Mouse (Mus musculus) heart, embryonic 16.5 days (tissue): Measurements from ENCODE around the gene Cabp2. TPM values are rescaled to one million over a fixed set of nuclear protein-coding genes. Genes with fewer than 3 reads are reported as not detected.
"Not testable (repeated sequence)": the region's sequence is repeated elsewhere in the genome, so short reads cannot be mapped to it uniquely, and the experiment has no call there.

Experiments used
- ATAC-seq: fragments of 200-750 bp; cut with Nextera tagmentation; replicated peaks from 2 replicates; pipeline ENCODE4 v1.8.0; 2017; ENCODE audit warnings: moderate number of reproducible peaks; ENCODE audit not compliant: insufficient read depth, low FRiP score; ENCODE audit errors: extremely low read depth
- H3K27ac ChIP-seq: fragments of 300-500 bp; sonication (generic); 2 replicates; pipeline ENCODE4 v1.5.1; 2014; ENCODE audit warnings: mild to moderate bottlenecking, low read length, control low read depth, moderate library complexity
- H3K27me3 ChIP-seq: fragments of 300-500 bp; sonication (generic); 2 replicates; pipeline ENCODE4 v1.6.1; 2014; ENCODE audit warnings: low read length, mixed read lengths; ENCODE audit not compliant: control insufficient read depth, insufficient read depth
- H3K36me3 ChIP-seq: fragments of 300-500 bp; sonication (generic); 2 replicates; pipeline ENCODE4 v1.6.1; 2014; ENCODE audit not compliant: control insufficient read depth, insufficient read depth
- H3K4me1 ChIP-seq: fragments of 300-500 bp; sonication (generic); 2 replicates; pipeline ENCODE4 v1.6.1; 2014; ENCODE audit warnings: low read length, mixed read lengths; ENCODE audit not compliant: control insufficient read depth, insufficient read depth
- H3K4me2 ChIP-seq: fragments of 300-500 bp; sonication (generic); 2 replicates; pipeline ENCODE4 v1.6.1; 2014; ENCODE audit warnings: low read depth, mild to moderate bottlenecking, control low read depth, low read length
- H3K4me3 ChIP-seq: fragments of 300-500 bp; sonication (generic); 2 replicates; pipeline ENCODE4 v1.5.1; 2014; ENCODE audit warnings: mild to moderate bottlenecking, control low read depth, low read length
- H3K9ac ChIP-seq: fragments of 300-500 bp; sonication (generic); 2 replicates; pipeline ENCODE4 v1.6.1; 2014; ENCODE audit warnings: low read length, control low read depth
- H3K9me3 ChIP-seq: fragments of 300-500 bp; sonication (generic); replicated peaks from 2 replicates; pipeline ENCODE4 v1.6.1; 2016; ENCODE audit warnings: low read length; ENCODE audit not compliant: control insufficient read depth
- WGBS: fragments of 180-500 bp; shearing (Covaris S2); extraction: QIAGEN DNeasy Blood & Tissue Kit; methylation state at CpG from one replicate; pipeline ENCODE4 v1.1.7; 2014; 5-methylcytosine and 5-hydroxymethylcytosine counted together
- polyA plus RNA-seq: library from polyadenylated mRNA; unstranded; fragments of >200 nt; fragmentation: Nextera tagmentation; extraction: Ambion mirVana; gene quantifications from 2 replicates; pipeline ENCODE4 v1.2.1, GENCODE M21; 2015

Gene Cabp2
- polyA plus RNA-seq, 1 experiment from 2014 or later: not detected

GRCm38 (mm10) chr19:4126759-4127495 is 45.5 kb downstream of the Cabp2 start:
- ATAC-seq: no peak
- Histone ChIP-seq H3K9me3 (no peaks in the 10 kb centered on the region), H3K4me1 (peaks cover 22% of the 10 kb centered on the region), H3K27ac (peak overlapping the region; percentile 25; the same call in 1 of the 2 replicates), H3K36me3 (peaks cover 11% of the 10 kb centered on the region), H3K4me2 (peak overlapping the region; percentile 72), H3K27me3 (no peaks in the 10 kb centered on the region), H3K4me3 (peak overlapping the region; percentile 67), H3K9ac (peak overlapping the region; percentile 78)
- 53% methylated on average over 7 of the region's 7 CpGs for WGBS

GRCm38 (mm10) chr19:4129462-4129861 is 48.1 kb downstream of the Cabp2 start:
- ATAC-seq: no peak
- Histone ChIP-seq H3K27ac (peak overlapping the region; percentile 49; the same call in 1 of the 2 replicates), H3K4me1 (peaks cover 22% of the 10 kb centered on the region), H3K27me3 (no peaks in the 10 kb centered on the region), H3K9ac (no peak overlapping the region), H3K4me3 (no peak overlapping the region), H3K9me3 (no peaks in the 10 kb centered on the region), H3K36me3 (peaks cover 17% of the 10 kb centered on the region), H3K4me2 (no peak overlapping the region)
- WGBS: 87% methylated on average over 7 of the region's 7 CpGs

GRCm38 (mm10) chr19:4130106-4130505 is 48.7 kb downstream of the Cabp2 start:
- Histone ChIP-seq H3K36me3 (peaks cover 17% of the 10 kb centered on the region), H3K4me1 (peaks cover 21% of the 10 kb centered on the region), H3K27ac (peak overlapping the region; percentile 49), H3K27me3 (no peaks in the 10 kb centered on the region), H3K9ac (no peak overlapping the region), H3K4me3 (no peak overlapping the region), H3K4me2 (no peak overlapping the region), H3K9me3 (no peaks in the 10 kb centered on the region)
- no peak for ATAC-seq
- 65% methylated on average over 4 of the region's 4 CpGs for WGBS

GRCm38 (mm10) chr19:4131075-4131474 is 49.7 kb downstream of the Cabp2 start:
- no peaks in the 10 kb centered on the region for H3K9me3 ChIP-seq
- H3K27ac ChIP-seq: no peak overlapping the region
- peaks cover 19% of the 10 kb centered on the region for H3K4me1 ChIP-seq
- no peak overlapping the region for H3K9ac ChIP-seq
- ATAC-seq: no peak
- 80% methylated on average over 5 of the region's 5 CpGs for WGBS
- no peaks in the 10 kb centered on the region for H3K27me3 ChIP-seq
- no peak overlapping the region for H3K4me2 ChIP-seq
- no peak overlapping the region for H3K4me3 ChIP-seq
- peaks cover 17% of the 10 kb centered on the region for H3K36me3 ChIP-seq

GRCm38 (mm10) chr19:4131768-4132167 is 50.4 kb downstream of the Cabp2 start:
- WGBS: 85% methylated on average over 2 of the region's 2 CpGs
- Histone ChIP-seq H3K9ac (no peak overlapping the region), H3K36me3 (peaks cover 17% of the 10 kb centered on the region), H3K27ac (no peak overlapping the region), H3K4me1 (peaks cover 15% of the 10 kb centered on the region), H3K27me3 (no peaks in the 10 kb centered on the region), H3K9me3 (no peaks in the 10 kb centered on the region), H3K4me3 (no peak overlapping the region), H3K4me2 (no peak overlapping the region)
- no peak for ATAC-seq

GRCm38 (mm10) chr19:4134354-4134753 is 53.0 kb downstream of the Cabp2 start:
- WGBS: 79% methylated on average over 4 of the region's 4 CpGs
- H3K4me3 ChIP-seq: no peak overlapping the region
- H3K4me2 ChIP-seq: no peak overlapping the region
- no peaks in the 10 kb centered on the region for H3K9me3 ChIP-seq
- no peaks in the 10 kb centered on the region for H3K27me3 ChIP-seq
- no peak overlapping the region for H3K27ac ChIP-seq
- no peak for ATAC-seq
- peaks cover 9% of the 10 kb centered on the region; the same call in 1 of the 2 replicates for H3K36me3 ChIP-seq
- H3K9ac ChIP-seq: no peak overlapping the region
- H3K4me1 ChIP-seq: peaks cover 11% of the 10 kb centered on the region

GRCm38 (mm10) chr19:4135229-4135962 is 54.0 kb downstream of the Cabp2 start:
- H3K4me2 ChIP-seq, H3K27me3 ChIP-seq, H3K9ac ChIP-seq, ATAC-seq, H3K4me1 ChIP-seq, H3K9me3 ChIP-seq, H3K27ac ChIP-seq, H3K36me3 ChIP-seq, H3K4me3 ChIP-seq: not testable (repeated sequence)
- 79% methylated on average over 6 of the region's 6 CpGs for WGBS

- H3K27me3 ChIP-seq, ATAC-seq, H3K9me3 ChIP-seq, H3K9ac ChIP-seq, H3K36me3 ChIP-seq, H3K4me1 ChIP-seq, H3K27ac ChIP-seq, H3K4me3 ChIP-seq, H3K4me2 ChIP-seq: not testable (repeated sequence)
- 14% methylated on average over 8 of the region's 8 CpGs for WGBS
These were observed 54.6 kb downstream of the Cabp2 start for GRCm38 (mm10) chr19:4135963-4136345.

GRCm38 (mm10) chr19:4136463-4136862 is 55.1 kb downstream of the Cabp2 start:
- Histone ChIP-seq H3K27me3 (no peaks in the 10 kb centered on the region), H3K4me2 (no peak overlapping the region)
- ATAC-seq: no peak

More at GRCm38 (mm10) chr19:4136463-4136862, 55.1 kb downstream of the Cabp2 start:
- Histone ChIP-seq H3K36me3 (peaks cover 9% of the 10 kb centered on the region; the same call in 1 of the 2 replicates), H3K9ac (no peak overlapping the region), H3K27ac (no peak overlapping the region), H3K9me3 (no peaks in the 10 kb centered on the region), H3K4me1 (0 out of 2 replicates have a peak, but pooled peaks cover 3% of the 10 kb centered on the region), H3K4me3 (no peak overlapping the region)
- WGBS: 71% methylated on average over 5 of the region's 5 CpGs
